Mouse (Mus musculus) retina, postnatal 1 day (tissue): Measurements from ENCODE around the gene Ssxb3.
"Not testable (repeated sequence)": the region's sequence is repeated elsewhere in the genome, so short reads cannot be mapped to it uniquely, and the experiment has no call there.

Experiments
- DNase-seq: peaks from one replicate; pipeline ENCODE4 v3.0.0-alpha.2; 2012

The Ssxb3 gene

DNA sequence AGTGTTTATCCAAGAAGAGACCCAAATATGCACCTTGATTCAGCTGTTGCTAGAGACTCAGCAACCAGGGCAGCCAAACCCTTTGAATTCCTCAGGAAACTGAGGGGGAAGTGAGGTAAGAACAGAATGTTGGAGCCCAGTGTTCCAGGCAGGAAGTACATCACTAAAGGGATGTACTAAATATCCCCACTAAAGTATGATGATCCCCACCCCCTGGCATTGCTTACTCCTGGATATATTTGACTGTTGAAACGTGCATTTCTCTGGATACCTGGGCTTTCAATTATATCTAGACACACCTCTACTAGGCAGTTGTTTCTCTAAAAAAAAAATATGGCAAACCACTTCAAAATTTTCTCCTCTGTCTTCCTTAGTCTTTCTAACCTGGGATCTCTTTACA, at the start of gene Ssxb3:
Gene Ssxb3 (minus strand): TSS at position 101 of the 400 bp plus-strand sequence.
- not testable (repeated sequence) for DNase-seq

GRCm38 (mm10) chrX:8548155-8548554, 43.5 kb downstream of the Ssxb3 start, which contains the start of gene Ssxb6:
Gene Ssxb6, minus strand, starts transcription at chrX:8548255.
- not testable (repeated sequence) for DNase-seq
